Mouse (Mus musculus): Measurements from ENCODE around the gene Upp1. TPM values are rescaled to one million over a fixed set of nuclear protein-coding genes. Genes with fewer than 3 reads are reported as not detected.

Upp1 gene
- polyA plus RNA-seq (2012; rRNA removed) = 806 and 814 TPM in 2 replicates

DNA sequence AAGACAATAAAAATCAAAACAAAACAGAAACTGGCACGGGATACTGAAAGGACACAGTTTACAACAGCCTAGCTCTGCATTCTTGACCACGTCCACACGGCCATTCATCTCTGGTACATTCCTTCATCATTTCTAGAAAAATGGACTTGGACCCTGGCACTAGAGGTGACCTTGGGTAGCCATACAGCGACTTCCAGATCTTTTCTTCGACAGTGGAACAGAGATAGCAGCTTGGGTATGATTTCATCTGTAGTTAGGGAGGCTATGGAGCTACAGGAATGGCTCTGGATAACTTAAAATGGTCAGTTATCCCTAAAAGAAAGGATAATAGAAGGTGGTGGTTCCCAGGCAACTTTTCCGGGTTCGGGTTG, at the start of gene Upp1:
Gene Upp1, plus strand, starts transcription at position 54 of the 371 bp plus-strand sequence.
- DNase-seq (ENCODE audit: low read depth, low spot score) = no peak
- WGBS = 1% methylated on average over 7 of the region's 7 CpGs

DNA sequence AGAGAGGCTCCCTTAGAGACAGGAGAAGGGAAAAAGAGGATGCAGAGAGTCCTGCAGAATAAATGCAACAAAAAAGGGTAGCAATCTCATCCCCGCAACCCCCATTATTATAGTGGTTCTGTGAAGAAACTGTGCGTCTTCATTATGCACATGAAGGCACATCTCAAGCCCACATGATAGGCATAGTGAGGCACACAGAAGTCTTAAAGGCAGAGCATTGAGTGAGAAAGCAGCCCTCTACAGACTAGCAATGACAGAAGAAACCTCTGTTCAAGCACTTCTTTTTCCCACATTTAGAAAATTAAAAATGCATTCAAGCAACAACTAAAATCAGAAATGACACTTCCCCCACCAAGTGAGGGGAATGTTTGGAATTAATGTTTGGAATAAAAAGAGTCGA, 41.5 kb upstream of the Upp1 start:
- 90% methylated on average over 3 of the region's 3 CpGs for WGBS
- no peak for DNase-seq (ENCODE audit: low read depth, low spot score)

DNA sequence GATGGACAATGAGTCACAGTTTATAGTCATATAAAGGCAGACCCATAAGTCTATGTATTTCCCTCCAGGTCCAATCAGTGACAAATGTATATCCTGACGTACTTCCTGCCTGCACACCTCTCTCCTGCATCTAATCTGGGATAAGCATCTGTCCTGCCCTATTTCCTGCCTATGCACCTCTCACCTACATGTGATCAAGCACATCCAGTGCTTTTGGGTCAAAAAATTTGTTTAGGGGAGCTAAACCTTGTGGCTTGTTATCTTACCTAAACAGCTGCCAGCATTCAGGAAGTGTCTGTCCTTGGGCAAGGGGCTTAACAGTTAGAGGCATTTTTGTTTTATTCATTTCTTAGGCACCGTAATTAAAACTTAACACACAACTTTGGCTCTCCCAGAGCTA, 4.7 kb upstream of the Upp1 start:
- DNase-seq (ENCODE audit: low read depth, low spot score) = no peak
- WGBS = 51% methylated on average over 2 of the region's 2 CpGs

DNA sequence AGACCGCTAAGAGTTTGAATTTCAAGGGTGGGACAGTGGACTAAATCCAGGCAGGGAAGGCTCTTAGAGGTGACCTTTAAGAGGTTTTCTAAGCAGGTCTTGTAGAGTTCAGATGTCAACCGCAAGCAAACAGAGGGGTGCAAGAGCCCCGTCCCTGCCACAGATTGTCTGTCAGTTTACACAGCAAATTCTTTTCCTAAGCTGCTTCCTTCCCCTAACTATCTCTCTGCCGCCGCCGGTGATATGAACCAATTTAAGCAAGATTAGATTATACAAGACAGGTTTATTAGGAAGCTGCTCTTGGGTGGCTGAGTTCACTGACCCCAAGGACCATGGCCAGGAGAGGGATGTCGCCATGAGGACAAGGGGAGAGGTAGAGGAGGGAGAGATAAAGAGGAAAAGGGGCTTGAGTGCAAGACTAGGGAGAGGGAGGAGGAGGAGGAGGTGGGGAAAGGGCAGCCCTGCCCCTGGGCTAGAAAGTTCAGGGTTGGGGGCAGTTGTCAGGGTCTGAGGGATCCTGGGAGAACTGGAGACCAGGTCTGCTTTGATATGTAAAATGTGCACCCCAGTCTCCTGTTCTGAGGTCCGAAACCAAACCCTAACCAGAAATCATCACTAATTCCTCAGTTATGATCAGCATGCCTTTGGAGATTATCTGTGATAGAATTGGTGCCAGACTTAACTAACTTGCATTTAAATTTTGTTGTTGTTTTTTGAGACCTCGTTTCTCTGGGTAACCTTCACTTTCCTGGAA, 2.4 kb upstream of the Upp1 start:
- no peak for DNase-seq (ENCODE audit: low read depth, low spot score)
- 18% methylated on average over 9 of the region's 9 CpGs for WGBS

DNA sequence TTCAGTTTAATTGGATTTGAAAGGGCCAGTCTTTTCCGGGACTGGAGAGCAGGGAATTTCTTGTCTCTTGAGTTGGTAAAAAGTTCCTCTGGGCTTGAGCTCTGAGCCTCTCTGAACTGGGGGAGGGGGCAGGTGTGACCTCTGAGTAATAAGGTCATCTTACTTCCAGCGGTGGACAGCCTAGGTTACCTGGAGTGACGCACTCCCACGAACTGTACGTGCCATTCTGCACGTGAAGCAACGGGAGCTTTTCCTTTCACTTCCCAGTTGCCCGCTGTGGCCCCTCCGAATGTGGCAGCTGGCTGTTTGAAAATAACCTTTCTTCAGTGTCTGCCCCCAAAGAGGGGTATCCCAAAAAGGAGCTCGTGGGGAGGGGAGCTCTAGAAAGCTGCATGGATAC, 1.8 kb upstream of the Upp1 start:
- 6% methylated on average over 10 of the region's 10 CpGs for WGBS
- DNase-seq (ENCODE audit: low read depth, low spot score) = no peak

DNA sequence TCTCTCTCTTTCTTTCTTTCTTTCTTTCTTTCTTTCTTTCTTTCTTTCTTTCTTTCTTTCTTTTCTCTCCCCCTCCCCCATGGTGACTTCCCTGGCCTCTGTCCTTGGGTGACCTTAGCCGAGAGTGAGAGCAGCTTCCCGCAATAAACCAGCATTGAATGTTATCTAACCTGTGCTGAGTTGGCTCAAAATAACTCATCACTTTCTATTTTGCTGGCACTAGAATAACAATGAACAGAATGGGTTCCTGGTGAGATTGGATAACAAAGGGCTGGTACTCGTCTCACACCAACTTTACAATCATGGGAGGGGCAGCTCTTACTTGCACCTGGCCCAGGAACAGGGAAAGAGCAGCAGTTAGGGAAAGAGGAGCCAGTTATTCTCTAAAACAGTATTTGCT, 987 bp upstream of the Upp1 start:
- WGBS = 10% methylated on average over 3 of the region's 3 CpGs
- no peak for DNase-seq (ENCODE audit: low read depth, low spot score)

DNA sequence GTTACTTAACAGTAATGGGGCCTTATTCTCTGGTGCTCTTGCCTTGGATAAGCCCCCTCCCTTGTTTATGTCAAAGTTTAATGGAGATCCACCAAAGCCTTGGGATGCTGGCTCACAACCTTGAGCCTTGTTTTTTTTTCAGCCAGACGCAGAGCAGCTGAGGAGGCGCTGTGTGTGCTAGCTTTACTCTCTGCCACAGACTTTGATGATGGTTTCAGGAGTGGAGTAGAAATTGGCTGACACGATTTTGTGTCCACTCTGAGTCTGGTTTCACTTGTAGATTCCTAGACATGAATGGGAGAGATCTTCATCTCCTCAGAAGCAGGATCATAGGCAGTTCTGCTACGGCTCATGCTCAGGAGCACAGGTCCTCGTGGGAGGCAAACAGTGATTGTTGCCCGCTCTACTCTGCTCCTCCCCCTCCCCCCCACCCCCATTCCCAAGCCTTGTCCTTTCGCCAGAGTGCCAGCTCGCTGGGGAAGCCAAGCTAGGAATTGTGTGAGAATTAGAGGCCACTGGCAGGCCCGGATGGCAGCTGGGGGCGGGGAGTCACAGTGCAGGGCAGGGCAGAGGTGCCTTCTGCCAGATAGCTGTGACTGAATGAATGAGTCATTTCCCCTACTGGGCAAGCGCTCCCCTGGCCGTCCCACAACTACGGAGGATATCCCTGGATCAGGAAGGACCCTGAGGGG, 399 bp upstream of the Upp1 start:
- DNase-seq (ENCODE audit: low read depth, low spot score) = no peak
- 6% methylated on average over 13 of the region's 13 CpGs for WGBS

DNA sequence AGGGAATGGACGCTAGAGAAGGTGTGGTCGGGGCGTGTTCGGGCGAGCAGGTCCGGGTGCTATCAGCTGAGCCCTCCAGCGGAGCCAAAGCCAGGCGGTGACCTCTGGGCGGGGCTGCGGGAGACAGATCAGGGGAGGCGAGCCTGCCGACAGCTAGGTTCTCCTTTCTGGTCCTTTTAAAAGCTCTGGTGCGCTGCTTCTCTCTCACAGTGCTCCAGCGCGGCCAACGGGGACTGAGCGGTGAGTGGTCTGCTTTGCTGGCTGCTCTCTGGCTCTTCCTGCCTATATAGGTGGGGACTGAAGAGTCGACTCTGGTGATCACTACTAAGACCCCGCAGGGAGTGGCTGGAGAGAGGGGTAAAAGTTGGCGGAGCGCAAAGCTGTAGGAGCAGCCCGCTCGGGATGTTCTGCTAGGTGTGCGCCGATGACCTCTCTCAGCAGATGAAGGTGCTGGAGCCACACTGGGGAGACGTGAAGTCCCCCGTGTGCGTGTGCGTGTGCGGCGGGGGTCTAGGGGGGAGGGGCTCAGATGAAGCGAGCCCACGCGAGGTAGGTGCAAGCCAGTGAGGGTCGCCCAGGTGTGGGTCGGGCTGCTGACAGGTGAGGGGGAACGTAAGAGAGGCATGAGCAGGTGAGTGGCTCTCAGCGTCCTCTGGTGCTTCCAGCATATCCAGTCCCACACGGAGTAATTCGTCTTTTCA, 668 bp downstream of the Upp1 start:
- no peak for DNase-seq (ENCODE audit: low read depth, low spot score)
- WGBS = 1% methylated on average over 40 of the region's 40 CpGs

DNA sequence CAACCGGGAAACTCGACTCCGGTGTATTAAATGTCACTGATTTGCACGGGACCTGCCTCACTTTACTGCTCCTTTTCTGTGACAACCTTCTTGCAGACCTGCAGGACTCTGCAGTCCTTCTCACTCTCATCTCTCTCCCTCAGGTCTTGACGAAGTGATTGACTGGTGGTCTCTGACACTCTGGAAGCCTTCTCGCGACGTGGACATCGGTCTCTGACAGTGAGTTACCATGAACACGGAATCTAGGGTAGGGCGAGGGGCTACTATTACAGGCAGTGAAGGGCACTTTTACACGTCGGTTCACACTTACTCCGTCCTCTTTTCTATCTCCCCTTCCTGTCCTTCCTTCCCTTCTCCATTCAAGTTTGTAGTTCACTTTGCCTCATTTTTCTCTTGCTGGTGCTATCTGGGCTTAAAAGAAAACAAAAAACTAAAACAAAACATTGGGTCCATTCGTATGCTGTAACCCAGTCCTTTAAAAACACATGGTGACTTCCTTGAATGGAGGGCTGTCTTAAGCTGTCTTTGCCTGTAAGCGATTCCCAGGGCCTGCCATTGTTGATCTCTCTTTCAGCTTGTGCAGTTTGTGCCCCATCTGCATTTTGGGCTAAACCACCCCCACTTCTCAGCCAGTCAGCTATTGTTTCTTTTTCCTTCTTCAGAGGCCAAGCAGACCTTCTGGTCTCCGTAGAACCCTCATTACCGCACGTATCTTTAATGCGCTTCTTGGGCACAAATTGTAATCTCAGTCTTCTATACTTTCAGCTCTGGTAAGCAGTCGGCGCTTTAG, 1.5 kb downstream of the Upp1 start:
- DNase-seq (ENCODE audit: low read depth, low spot score) = no peak

DNA sequence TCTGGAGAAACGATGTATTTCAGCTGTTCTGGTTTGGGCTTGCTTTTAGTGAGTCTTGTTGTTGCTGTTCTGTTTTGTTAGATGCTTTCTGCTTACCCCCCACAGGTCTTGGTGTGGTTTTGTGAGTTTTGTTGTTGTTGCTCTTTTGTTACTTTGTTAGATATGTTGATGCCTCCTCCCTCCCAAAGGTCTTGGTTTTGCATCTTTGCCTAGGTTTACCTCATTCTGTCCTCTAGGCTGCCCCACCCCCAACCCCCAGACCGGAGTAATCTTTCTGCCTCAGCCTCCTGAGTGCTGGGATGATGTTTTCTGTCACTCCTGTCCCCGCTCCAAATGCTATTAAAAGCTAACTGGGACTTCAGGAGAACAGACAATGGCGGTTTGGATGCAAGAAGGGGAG, 4.4 kb downstream of the Upp1 start:
- 82% methylated on average over 4 of the region's 4 CpGs for WGBS

More for the DNA sequence above, 1.5 kb downstream of the Upp1 start:
- whole genome bisulfite sequencing = 27% methylated on average over 22 of the region's 22 CpGs

DNA sequence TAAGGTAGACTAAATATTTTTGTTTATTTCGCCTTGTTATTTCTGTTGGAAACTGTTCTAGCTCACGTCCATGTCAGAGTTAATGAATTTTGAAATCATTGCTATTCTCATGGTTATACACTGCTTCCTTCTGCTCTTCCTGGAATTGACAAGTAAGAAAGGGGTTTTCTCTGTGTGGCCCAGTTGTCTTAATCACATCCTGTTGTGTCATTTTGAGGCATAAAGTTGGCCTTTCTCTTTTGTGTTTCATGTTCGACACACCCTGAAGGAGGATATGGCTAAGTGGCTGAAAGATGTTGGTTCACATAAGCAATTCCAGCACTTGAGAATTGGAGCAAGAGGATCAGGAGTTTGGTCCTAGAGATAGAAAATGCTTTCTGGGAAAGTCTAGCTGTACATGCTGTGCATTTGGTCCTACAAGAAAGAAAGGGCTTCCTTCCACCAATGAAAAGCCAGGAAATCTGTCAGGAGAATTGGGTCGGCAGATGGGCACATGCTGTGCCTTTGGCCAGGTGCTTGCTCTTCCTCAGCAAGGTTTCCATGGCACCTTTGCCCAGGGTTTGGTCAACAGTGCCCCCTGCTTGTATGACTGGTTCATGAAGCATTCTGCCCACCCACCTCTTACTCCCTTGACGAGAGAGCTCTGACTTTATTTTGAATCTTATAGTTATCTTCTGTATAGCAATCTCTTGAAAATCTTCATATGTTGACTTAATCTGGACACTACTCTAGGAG, 8.6 kb downstream of the Upp1 start:
- WGBS = 68% methylated on average over 5 of the region's 5 CpGs
- DNase-seq (ENCODE audit: low read depth, low spot score) = no peak

More for the DNA sequence above, 4.4 kb downstream of the Upp1 start:
- DNase-seq (ENCODE audit: low read depth, low spot score) = no peak

DNA sequence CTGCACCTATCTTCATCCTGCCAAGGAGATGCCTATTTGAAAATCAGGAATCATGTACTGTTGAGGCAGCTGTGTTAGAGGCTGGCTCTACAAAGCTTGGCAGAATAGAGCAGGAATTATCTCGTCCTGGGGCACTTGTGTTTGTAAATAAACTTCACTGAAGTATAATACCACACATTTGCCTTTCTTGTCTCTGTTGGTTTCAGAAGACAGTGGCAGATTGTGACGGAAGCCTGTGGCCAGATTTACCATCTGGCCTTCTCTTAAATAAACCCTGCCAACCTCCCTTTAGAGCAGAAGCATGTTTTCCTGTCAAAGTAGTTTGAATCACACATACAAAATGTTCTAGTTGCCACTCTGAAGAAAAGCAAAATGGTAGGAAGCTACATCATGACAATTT, 10.2 kb downstream of the Upp1 start:
- WGBS = 40% methylated on average over 2 of the region's 2 CpGs
- DNase-seq (ENCODE audit: low read depth, low spot score) = no peak

DNA sequence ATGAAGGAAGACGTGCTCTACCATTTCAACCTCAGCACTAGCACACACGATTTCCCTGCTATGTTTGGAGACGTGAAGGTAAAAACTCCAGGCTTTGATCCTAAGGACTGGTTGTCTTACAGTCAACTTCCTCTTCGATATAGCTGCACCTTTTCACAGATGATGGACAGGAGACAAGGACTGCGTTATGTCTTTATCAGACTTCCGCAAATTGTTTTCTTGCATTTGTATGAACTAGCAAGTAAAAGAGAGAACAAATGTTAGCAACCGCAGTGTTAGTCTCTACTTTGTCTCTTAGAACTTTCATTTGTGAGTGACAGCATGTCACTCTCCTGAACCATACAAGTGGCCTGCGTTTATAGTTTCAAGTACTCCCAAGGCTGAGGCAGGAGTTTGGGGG, 11.6 kb downstream of the Upp1 start:
- WGBS = 91% methylated on average over 8 of the region's 8 CpGs
- DNase-seq (ENCODE audit: low read depth, low spot score) = no peak

DNA sequence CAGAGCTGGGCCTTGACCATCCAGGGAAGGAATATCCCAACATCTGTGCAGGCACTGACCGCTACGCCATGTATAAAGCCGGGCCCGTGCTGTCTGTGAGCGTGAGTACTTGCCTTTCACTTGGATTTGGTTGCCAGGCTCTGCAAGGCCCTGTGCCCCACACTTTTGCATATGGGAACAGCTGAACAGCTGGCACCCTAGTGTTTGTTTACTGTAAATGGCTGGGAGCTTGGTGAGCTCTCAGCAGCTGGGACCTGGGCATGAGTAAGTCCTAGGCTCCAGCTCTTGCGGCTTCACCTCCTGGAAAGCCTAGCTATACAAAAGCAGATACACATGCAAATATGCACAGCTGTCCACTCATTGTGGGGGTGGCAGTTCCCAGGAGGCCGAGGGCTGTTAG, 13.8 kb downstream of the Upp1 start:
- DNase-seq (ENCODE audit: low read depth, low spot score) = no peak
- 83% methylated on average over 7 of the region's 7 CpGs for WGBS

DNA sequence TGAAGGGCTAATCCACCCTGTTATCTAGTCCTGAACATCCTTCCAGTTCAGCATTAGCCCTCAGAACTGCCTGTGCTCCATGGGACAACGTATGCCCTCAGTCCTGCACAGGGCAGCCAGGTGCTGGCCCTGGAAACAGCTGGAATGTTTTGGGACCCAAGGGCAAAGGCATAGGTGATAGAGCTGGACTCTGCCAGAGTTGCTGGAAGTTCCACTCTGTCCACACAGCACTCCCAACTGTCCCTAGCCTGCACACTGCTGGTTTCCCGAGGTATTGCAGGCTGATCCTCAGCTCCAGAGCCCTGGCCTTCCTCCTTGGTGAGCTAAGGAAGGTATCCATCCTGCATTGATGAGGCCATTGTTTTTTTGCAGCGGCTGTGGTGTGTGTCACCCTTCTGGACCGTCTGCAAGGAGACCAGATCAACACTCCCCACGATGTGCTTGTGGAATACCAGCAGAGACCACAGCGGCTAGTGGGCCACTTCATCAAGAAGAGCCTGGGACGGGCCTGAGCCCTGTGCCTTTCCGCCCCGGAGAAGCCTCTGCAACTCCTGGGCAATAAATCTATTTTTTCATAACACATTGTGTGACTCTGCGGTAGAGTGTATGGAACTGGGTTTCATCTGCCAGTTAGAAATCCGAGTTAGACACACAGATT, 17.8 kb downstream of the Upp1 start:
- 77% methylated on average over 11 of the region's 11 CpGs for WGBS
- no peak for DNase-seq (ENCODE audit: low read depth, low spot score)

DNA sequence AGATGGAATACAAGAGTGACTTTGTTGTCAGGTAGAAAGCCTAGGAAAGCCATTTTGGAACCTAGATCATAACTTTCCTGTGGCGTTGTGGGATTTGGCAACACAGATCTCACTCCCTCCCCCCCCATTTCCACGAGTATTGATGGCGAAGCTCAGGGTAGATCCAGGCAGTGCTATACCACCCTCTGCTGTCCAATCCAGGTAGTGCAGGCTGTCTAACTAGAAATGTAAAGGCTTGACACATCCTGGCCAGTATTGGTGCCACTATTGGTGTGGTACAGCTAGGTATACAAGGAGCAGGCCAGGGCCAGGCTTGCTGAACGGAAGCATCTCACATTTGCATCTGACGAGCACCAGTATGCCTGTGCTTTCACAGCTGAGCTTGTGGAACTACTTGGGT, 18.6 kb downstream of the Upp1 start:
- WGBS = 13% methylated on average over 5 of the region's 5 CpGs
- DNase-seq (ENCODE audit: low read depth, low spot score) = no peak

DNA sequence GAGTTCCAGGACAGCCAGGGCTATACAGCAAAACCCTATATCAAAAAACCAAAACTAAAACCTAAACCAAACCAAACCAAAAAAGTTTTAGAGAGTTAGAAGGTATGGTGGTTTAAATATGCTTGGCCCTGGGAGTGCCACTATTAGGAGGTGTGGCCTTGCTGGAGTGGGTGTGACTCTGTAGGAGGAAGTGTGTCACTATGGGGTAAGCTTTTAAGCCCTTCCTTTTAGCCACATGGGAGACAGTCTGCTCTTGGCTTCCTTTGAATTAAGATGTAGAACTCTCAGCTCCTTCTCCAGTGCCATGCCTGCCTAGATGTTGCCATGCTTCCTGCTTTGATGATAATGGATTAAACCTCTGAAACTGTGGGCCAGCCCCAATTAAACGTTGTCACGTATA, 27.2 kb downstream of the Upp1 start:
- 88% methylated on average over 2 of the region's 2 CpGs for WGBS
- no peak for DNase-seq (ENCODE audit: low read depth, low spot score)

DNA sequence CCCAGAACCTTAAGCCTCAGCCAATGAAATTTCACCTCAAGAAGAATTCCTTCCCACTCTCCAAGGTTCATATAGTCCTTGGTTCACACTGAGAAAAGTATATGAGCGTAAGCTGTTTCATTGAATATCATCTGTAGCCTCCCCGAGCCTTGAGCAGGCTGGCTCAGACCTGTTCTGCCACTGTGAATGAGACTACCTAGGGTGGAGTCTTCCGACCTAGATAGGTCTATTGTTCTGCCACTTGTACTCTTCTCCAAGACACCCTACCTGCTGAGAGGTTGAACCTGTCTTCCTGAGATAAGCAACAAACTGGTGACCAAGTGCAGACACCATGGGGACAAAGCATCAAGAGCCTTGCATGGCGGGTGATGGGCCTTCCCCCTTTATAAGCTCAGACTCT, 28.2 kb downstream of the Upp1 start:
- WGBS = 88% methylated on average over 4 of the region's 4 CpGs

DNA sequence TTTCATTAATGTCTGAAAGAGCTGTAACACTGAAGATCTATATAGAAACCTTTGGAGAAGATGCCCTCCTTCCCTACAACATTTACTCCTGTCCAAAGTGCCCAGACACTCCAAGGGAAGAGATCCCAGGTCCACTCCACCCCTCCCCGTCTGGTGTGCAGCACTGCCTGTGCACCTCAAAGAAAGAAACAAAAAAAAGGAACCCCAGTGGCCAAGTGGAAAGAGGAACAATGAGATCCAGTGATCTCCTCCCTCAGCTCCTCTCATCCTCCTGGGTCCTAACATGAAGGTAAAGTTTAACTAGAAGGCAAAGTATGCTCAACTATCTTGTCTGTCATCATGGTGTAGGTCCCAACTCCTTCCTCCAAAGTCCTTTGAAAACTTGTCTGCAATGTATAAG, 28.8 kb downstream of the Upp1 start:
- DNase-seq (ENCODE audit: low read depth, low spot score) = no peak
- 71% methylated on average over 1 of the region's 1 CpGs for WGBS

More for the DNA sequence above, 28.2 kb downstream of the Upp1 start:
- no peak for DNase-seq (ENCODE audit: low read depth, low spot score)
